Mouse (Mus musculus): ENCODE data around the gene Klrc2. TPM values are rescaled to one million over a fixed set of nuclear protein-coding genes. Genes with fewer than 3 reads are reported as not detected.
"Not testable (repeated sequence)": the region's sequence is repeated elsewhere in the genome, so short reads cannot be mapped to it uniquely, and the experiment has no call there.

The Klrc2 gene
- polyA plus RNA-seq (2012; ENCODE audit: insufficient read depth, insufficient read length, missing spikeins) = not detected in 2 replicates

GRCm38 (mm10) chr6:129660589-129660988 is at the start of gene Klrc2:
Klrc2 (minus strand) TSS chr6:129660689.
- H3K4me3 ChIP-seq (ENCODE audit: insufficient read depth, low read depth, low read length); H3K4me1 ChIP-seq (ENCODE audit: control insufficient read depth, insufficient read depth, insufficient read length, low read length); H3K27ac ChIP-seq (replicated peaks; ENCODE audit: low read depth, low read length): not testable (repeated sequence)

DNA sequence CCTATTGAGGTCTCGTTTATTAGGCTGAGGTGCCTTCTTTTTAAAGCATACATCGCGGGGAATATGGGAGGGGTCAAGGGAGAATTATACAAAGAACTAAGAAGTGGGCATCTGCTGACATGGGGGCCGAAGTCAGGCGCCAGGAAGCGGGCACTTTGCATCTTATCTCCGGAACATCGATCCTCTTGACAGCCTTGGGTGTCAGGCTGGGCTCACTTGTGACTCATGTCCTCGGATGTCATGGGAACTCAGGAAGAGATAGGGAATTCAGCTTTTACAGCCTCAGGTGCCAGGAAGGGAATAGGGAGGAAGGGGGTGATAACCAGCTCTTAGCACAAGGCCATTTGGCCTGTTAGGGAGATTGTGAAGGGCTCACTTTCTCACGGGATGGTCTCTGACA is 30.9 kb upstream of the Klrc2 start:
- not testable (repeated sequence) for H3K4me1 ChIP-seq (ENCODE audit: control insufficient read depth, insufficient read depth, insufficient read length, low read length); H3K27ac ChIP-seq (replicated peaks; ENCODE audit: low read depth, low read length); H3K4me3 ChIP-seq (ENCODE audit: insufficient read depth, low read depth, low read length)

GRCm38 (mm10) chr6:129680379-129680778 is 19.9 kb upstream of the Klrc2 start:
- H3K4me3 ChIP-seq (ENCODE audit: insufficient read depth, low read depth, low read length) = no peak overlapping the region
- no peak overlapping the region for H3K27ac ChIP-seq (replicated peaks; ENCODE audit: low read depth, low read length)
- no peaks in the 10 kb centered on the region for H3K4me1 ChIP-seq (ENCODE audit: control insufficient read depth, insufficient read depth, insufficient read length, low read length)

DNA sequence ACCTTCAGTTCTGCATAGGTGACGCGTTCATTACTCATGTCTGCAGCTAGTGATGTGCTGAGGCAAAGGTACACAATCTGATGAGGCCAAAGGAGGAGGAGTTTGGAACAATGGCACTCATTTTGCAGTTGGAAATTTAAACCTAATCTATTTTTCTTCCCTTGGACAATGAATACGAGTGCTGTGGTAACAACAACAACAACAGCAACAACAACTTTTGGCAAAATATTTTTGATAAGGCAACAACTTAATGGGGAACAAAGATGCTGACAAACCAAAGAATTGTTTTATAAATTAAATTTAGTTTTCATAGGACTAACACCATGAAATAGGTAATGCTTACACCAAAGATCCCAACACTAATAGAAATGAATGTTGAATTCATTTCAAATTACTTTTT is 18.4 kb upstream of the Klrc2 start, which contains the start of gene Klrc1:
Gene Klrc1 (minus strand): TSS at position 101 of the 400 bp plus-strand sequence.
- H3K4me1 ChIP-seq (ENCODE audit: control insufficient read depth, insufficient read depth, insufficient read length, low read length) = no peaks in the 10 kb centered on the region
- H3K4me3 ChIP-seq (ENCODE audit: insufficient read depth, low read depth, low read length) = no peak within 1 kb of the TSS
- no peak within 1 kb of the TSS for H3K27ac ChIP-seq (replicated peaks; ENCODE audit: low read depth, low read length)

GRCm38 (mm10) chr6:129661301-129661700 is 812 bp upstream of the Klrc2 start:
- H3K4me3 ChIP-seq (ENCODE audit: insufficient read depth, low read depth, low read length); H3K4me1 ChIP-seq (ENCODE audit: control insufficient read depth, insufficient read depth, insufficient read length, low read length); H3K27ac ChIP-seq (replicated peaks; ENCODE audit: low read depth, low read length): not testable (repeated sequence)

GRCm38 (mm10) chr6:129644054-129644453 is 16.4 kb downstream of the Klrc2 start:
- H3K4me1 ChIP-seq (ENCODE audit: control insufficient read depth, insufficient read depth, insufficient read length, low read length); H3K27ac ChIP-seq (replicated peaks; ENCODE audit: low read depth, low read length); H3K4me3 ChIP-seq (ENCODE audit: insufficient read depth, low read depth, low read length): not testable (repeated sequence)

- H3K4me3 ChIP-seq (ENCODE audit: insufficient read depth, low read depth, low read length); H3K4me1 ChIP-seq (ENCODE audit: control insufficient read depth, insufficient read depth, insufficient read length, low read length); H3K27ac ChIP-seq (replicated peaks; ENCODE audit: low read depth, low read length): not testable (repeated sequence)
Measured at GRCm38 (mm10) chr6:129643237-129643636, 17.3 kb downstream of the Klrc2 start, which contains the start of gene Klrc3. Klrc3 (minus strand) TSS chr6:129643337.

- H3K4me3 ChIP-seq (ENCODE audit: insufficient read depth, low read depth, low read length); H3K27ac ChIP-seq (replicated peaks; ENCODE audit: low read depth, low read length); H3K4me1 ChIP-seq (ENCODE audit: control insufficient read depth, insufficient read depth, insufficient read length, low read length): not testable (repeated sequence)
Measured at GRCm38 (mm10) chr6:129631046-129631445, 29.4 kb downstream of the Klrc2 start.

DNA sequence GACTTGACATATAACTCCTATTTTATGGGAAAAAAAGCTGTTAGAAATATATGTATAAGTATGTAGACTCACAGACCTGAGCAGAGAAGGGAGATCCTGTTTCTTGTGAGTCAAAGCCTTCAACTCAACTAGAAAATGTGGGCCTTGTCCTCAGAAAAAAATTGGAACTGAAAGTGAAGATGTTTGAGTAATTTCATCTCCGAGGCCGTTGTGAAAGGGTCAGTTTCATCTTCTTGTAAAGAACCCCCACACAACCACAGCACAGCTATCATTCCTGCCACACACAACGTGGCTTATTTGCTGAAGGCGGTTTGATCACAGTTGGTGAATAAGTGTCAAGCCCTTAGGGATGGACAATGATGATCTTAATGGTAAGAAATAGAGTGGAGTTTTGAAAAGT is 36.8 kb downstream of the Klrc2 start, which contains the start of gene Klrk1:
Gene Klrk1 (minus strand): TSS at position 130 of the 400 bp plus-strand sequence.
- H3K27ac ChIP-seq (replicated peaks; ENCODE audit: low read depth, low read length) = no peak within 1 kb of the TSS
- H3K4me1 ChIP-seq (ENCODE audit: control insufficient read depth, insufficient read depth, insufficient read length, low read length) = no peaks in the 10 kb centered on the region
- H3K4me3 ChIP-seq (ENCODE audit: insufficient read depth, low read depth, low read length) = no peak within 1 kb of the TSS

DNA sequence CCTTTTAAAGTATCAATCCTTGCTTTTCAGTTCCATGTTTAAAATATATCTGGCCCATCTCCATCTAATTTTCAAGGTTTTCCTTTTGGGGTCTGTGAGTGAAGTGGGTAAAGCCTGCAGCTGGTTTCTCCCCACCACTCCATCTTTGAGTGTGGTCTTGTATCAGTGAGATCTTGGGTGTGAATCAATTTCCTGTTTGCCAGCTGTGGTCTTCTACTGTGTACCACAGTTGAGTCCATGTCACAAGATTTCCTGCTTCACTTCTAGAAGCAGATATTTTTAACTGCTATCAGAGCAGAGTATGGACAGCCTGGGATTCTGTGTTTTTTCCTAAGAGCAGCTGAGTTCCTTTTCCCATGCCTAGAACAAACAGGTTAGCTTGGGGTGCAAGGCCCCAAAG is 52.1 kb downstream of the Klrc2 start:
- H3K27ac ChIP-seq (replicated peaks; ENCODE audit: low read depth, low read length) = no peak overlapping the region
- no peak overlapping the region for H3K4me3 ChIP-seq (ENCODE audit: insufficient read depth, low read depth, low read length)
- no peaks in the 10 kb centered on the region for H3K4me1 ChIP-seq (ENCODE audit: control insufficient read depth, insufficient read depth, insufficient read length, low read length)

Other genes starting within 250 kb of the Klrc2 start
- 2.1 and 2.5 TPM in 2 replicates for gene Clec1a, start 208.7 kb downstream of the Klrc2 start, polyA plus RNA-seq (2012; ENCODE audit: insufficient read depth, insufficient read length, missing spikeins)
- gene Olr1, start 153.5 kb downstream of the Klrc2 start, polyA plus RNA-seq (2012; ENCODE audit: insufficient read depth, insufficient read length, missing spikeins) = not detected in 2 replicates
- gene Tmem52b, start 148.1 kb downstream of the Klrc2 start, polyA plus RNA-seq (2012; ENCODE audit: insufficient read depth, insufficient read length, missing spikeins) = not detected in 2 replicates
- gene Gabarapl1, start 127.5 kb downstream of the Klrc2 start, polyA plus RNA-seq (2012; ENCODE audit: insufficient read depth, insufficient read length, missing spikeins) = 111 and 147 TPM in 2 replicates
- gene Klre1, start 82.8 kb downstream of the Klrc2 start, polyA plus RNA-seq (2012; ENCODE audit: insufficient read depth, insufficient read length, missing spikeins) = not detected in 2 replicates
- 2.0 TPM in 1 of 2 replicates, not detected in the other for gene Klrd1, start 68.9 kb downstream of the Klrc2 start, polyA plus RNA-seq (2012; ENCODE audit: insufficient read depth, insufficient read length, missing spikeins)
- gene Klrk1, start 36.8 kb downstream of the Klrc2 start, polyA plus RNA-seq (2012; ENCODE audit: insufficient read depth, insufficient read length, missing spikeins) = 0.83 and 1.1 TPM in 2 replicates
- gene Klrc3, start 17.4 kb downstream of the Klrc2 start, polyA plus RNA-seq (2012; ENCODE audit: insufficient read depth, insufficient read length, missing spikeins) = not detected in 2 replicates
- not detected in 2 replicates for gene Klrc1, start 18.3 kb upstream of the Klrc2 start, polyA plus RNA-seq (2012; ENCODE audit: insufficient read depth, insufficient read length, missing spikeins)
- not detected in 2 replicates for gene Klri1, start 56.4 kb upstream of the Klrc2 start, polyA plus RNA-seq (2012; ENCODE audit: insufficient read depth, insufficient read length, missing spikeins)
- gene Klri2, start 79.8 kb upstream of the Klrc2 start, polyA plus RNA-seq (2012; ENCODE audit: insufficient read depth, insufficient read length, missing spikeins) = not detected in 2 replicates
- gene Gm156, start 123.6 kb upstream of the Klrc2 start, polyA plus RNA-seq (2012; ENCODE audit: insufficient read depth, insufficient read length, missing spikeins) = not detected in 2 replicates
- not detected in 2 replicates for gene Gm17631, start 202.0 kb upstream of the Klrc2 start, polyA plus RNA-seq (2012; ENCODE audit: insufficient read depth, insufficient read length, missing spikeins)
- not detected in 2 replicates for gene Klra17, start 216.0 kb upstream of the Klrc2 start, polyA plus RNA-seq (2012; ENCODE audit: insufficient read depth, insufficient read length, missing spikeins)